Mouse (Mus musculus) layer of hippocampus, adult 18-20 months (tissue): Measurements from ENCODE around the gene Rabep2. TPM values are rescaled to one million over a fixed set of nuclear protein-coding genes. Genes with fewer than 3 reads are reported as not detected.

Experiments
- DNase-seq, 2 experiments: peaks; one replicate each; pipeline ENCODE4 v3.0.0; 2022; ENCODE audit warnings: low spot score in 2 of 2
- total RNA-seq, 2 experiments: library from RNA; stranded (reverse); gene quantifications; 2 replicates each; pipeline ENCODE4 v1.2.3; 2021

Gene Rabep2
- total RNA-seq, 2 experiments from 2014 or later: 14.2 to 15.2 TPM

- no peak for DNase-seq
Measured at GRCm38 (mm10) chr7:126491005-126491404, 62.4 kb downstream of the Rabep2 start.

GRCm38 (mm10) chr7:126491973-126492372, 63.4 kb downstream of the Rabep2 start:
- DNase-seq: no peak

GRCm38 (mm10) chr7:126494120-126494519, 65.6 kb downstream of the Rabep2 start:
- DNase-seq: no peak

- DNase-seq: no peak
Measured at GRCm38 (mm10) chr7:126496475-126496874, 67.9 kb downstream of the Rabep2 start.

GRCm38 (mm10) chr7:126497966-126498365, 69.4 kb downstream of the Rabep2 start:
- DNase-seq: no peak

Other genes with a start within 250 kb of the Rabep2 start
- gene Xpo6, start 228.3 kb upstream of the Rabep2 start, total RNA-seq: 10 to 100 TPM; 91.2 to 92.6 TPM
- gene Sbk1, start 156.1 kb upstream of the Rabep2 start, total RNA-seq: 10 to 100 TPM; 81.0 to 86.8 TPM
- 1 to 10 TPM; 1.2 to 1.9 TPM for gene Lat, start 59.2 kb upstream of the Rabep2 start, total RNA-seq
- 10 to 100 TPM; 81.4 to 86.6 TPM for gene Spns1, start 51.3 kb upstream of the Rabep2 start, total RNA-seq
- gene Nfatc2ip, start 32.0 kb upstream of the Rabep2 start, total RNA-seq: 1 to 10 TPM; 6.0 to 6.9 TPM
- not detected for gene Cd19, start 13.9 kb upstream of the Rabep2 start, total RNA-seq
- gene Atp2a1, start 34.3 kb downstream of the Rabep2 start, total RNA-seq: 1 to 10 TPM; 1.0 TPM
- gene Sh2b1, start 46.7 kb downstream of the Rabep2 start, total RNA-seq: 10 to 100 TPM; 75.0 to 76.4 TPM
- gene Tufm, start 58.6 kb downstream of the Rabep2 start, total RNA-seq: 10 to 100 TPM; 78.7 to 84.1 TPM
- 100 to 1,000 TPM; 116 to 121 TPM for gene Atxn2l, start 74.7 kb downstream of the Rabep2 start, total RNA-seq
- 100 to 1,000 TPM; 180 to 184 TPM for gene Eif3c, start 137.7 kb downstream of the Rabep2 start, total RNA-seq
- under 1 TPM; 0.62 to 0.94 TPM for gene Apobr, start 156.2 kb downstream of the Rabep2 start, total RNA-seq
- 10 to 100 TPM; 27.5 to 32.1 TPM for gene Cln3, start 157.1 kb downstream of the Rabep2 start, total RNA-seq
- not detected for gene Il27, start 166.2 kb downstream of the Rabep2 start, total RNA-seq
- gene Nupr1, start 202.1 kb downstream of the Rabep2 start, total RNA-seq: 1 to 10 TPM; 6.8 to 8.8 TPM
- gene Sgf29, start 220.6 kb downstream of the Rabep2 start, total RNA-seq: 10 to 100 TPM; 26.1 to 33.5 TPM
- gene Sult1a1, start 247.7 kb downstream of the Rabep2 start, total RNA-seq: 10 to 100 TPM in 1 of 2 experiments, 1 to 10 TPM in 1; 9.5 to 11.6 TPM